Mouse (Mus musculus): ENCODE measurements around the gene Kiz. TPM values are rescaled to one million over a fixed set of nuclear protein-coding genes. Genes with fewer than 3 reads are reported as not detected.

Kiz gene
- total and polyA plus RNA-seq, 2 experiments from 2014 or later, result 18.1 to 18.2 TPM

DNA sequence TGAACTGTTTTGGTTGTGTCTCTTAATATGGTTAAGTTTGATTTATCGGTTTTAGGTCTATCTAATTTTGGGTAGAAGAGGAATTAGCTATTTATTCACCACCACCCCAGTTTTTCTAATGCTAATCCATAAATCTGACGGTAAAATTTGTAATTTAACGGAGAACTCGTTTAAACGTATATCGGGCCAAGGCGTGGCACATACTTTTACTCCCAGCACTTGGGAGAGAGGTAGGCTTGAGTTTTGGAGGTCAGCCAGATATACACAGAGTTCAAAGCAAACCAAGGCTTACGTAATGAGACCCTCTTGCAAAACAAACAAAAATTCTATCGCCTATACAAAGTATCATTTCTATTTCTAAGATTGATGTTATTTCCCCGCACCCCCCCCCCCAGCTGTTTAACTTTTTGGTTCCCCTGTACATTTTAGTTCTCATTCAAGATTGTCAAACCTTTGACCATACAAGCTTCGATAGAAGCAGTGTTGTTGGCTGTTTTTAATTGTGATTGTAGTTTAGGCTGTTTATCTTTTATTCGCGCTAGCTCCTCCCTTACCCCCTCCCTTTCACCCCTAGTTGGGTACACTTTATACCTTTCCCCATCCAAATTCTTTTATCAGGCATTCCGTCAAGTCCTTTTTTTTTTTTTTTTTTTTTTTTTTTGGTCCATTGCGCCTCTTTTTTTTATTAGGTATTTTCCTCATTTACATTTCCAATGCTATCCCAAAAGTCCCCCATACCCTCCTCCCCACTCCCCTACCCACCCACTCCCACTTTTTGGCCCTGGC is 158.6 kb downstream of the Kiz start:
- no peaks in the 10 kb centered on the region for H3K9me3 ChIP-seq (ENCODE audit: low read length)
- H3K27me3 ChIP-seq (ENCODE audit: insufficient read depth, low read length), result no peaks in the 10 kb centered on the region
- H3K36me3 ChIP-seq (ENCODE audit: insufficient read depth), result no peaks in the 10 kb centered on the region
- 0 out of 2 replicates have a peak overlapping the region, but pooled peaks have one; percentile 86 for H3K9ac ChIP-seq
- H3K27ac ChIP-seq (ENCODE audit: low read depth, low read length), result no peak overlapping the region
- DNase-seq (no peak), ATAC-seq (no peak)
- 19% methylated on average over 15 of the region's 15 CpGs for WGBS
- H3K4me3 ChIP-seq (ENCODE audit: low read depth, low read length), result peak overlapping the region; percentile 79
- TF ChIP-seq CTCF (IDR thresholded peaks at IDR 0.05; ENCODE audit: low read depth), result no peak
- H3K4me1 ChIP-seq (ENCODE audit: insufficient read depth), result peaks cover 7% of the 10 kb centered on the region
- peak overlapping the region; percentile 61 for H3K4me2 ChIP-seq (ENCODE audit: low read depth)

Other genes starting within 250 kb of the Kiz start
- gene Xrn2, start 157.1 kb downstream of the Kiz start, total RNA-seq (2014; rRNA removed), result 94.6 and 95.8 TPM in 2 replicates
- gene Xrn2, start 157.1 kb downstream of the Kiz start, polyA plus RNA-seq (2015; fragmentation: Nextera tagmentation; extraction: Ambion mirVana), result 67.8 and 78.9 TPM in 2 replicates
- 4.3 and 10.1 TPM in 2 replicates for gene Nkx2-4, start 229.6 kb downstream of the Kiz start, total RNA-seq (2014; rRNA removed)
- 1.2 TPM in 1 of 2 replicates, not detected in the other for gene Nkx2-4, start 229.6 kb downstream of the Kiz start, polyA plus RNA-seq (2015; fragmentation: Nextera tagmentation; extraction: Ambion mirVana)